Mouse (Mus musculus): ENCODE data around the gene Rpgrip1l.

The Rpgrip1l gene

GRCm38 (mm10) chr8:91329056-91329455 lies 16.0 kb upstream of the Rpgrip1l start:
- DNase-seq: no peak

GRCm38 (mm10) chr8:91327471-91328205 lies 14.6 kb upstream of the Rpgrip1l start:
- DNase-seq: no peak

GRCm38 (mm10) chr8:91326946-91327345 lies 13.9 kb upstream of the Rpgrip1l start:
- no peak for DNase-seq

GRCm38 (mm10) chr8:91326018-91326417 lies 13.0 kb upstream of the Rpgrip1l start:
- DNase-seq: no peak

GRCm38 (mm10) chr8:91324916-91325315 lies 11.9 kb upstream of the Rpgrip1l start:
- no peak for DNase-seq

GRCm38 (mm10) chr8:91324271-91324670 lies 11.2 kb upstream of the Rpgrip1l start:
- peak; percentile 50 to 63 for DNase-seq

- no peak for DNase-seq
These were observed 10.4 kb upstream of the Rpgrip1l start for GRCm38 (mm10) chr8:91323511-91323910.

- no peak for DNase-seq
These were observed 6.1 kb upstream of the Rpgrip1l start for GRCm38 (mm10) chr8:91318938-91319729.

GRCm38 (mm10) chr8:91317567-91318227 lies 4.6 kb upstream of the Rpgrip1l start:
- no peak for DNase-seq

GRCm38 (mm10) chr8:91312342-91312741 lies 720 bp downstream of the Rpgrip1l start:
- no peak for DNase-seq

- peak; percentile 28 to 36 for DNase-seq
These were observed 8.3 kb downstream of the Rpgrip1l start for GRCm38 (mm10) chr8:91304481-91305386.

- DNase-seq: no peak
These were observed 14.4 kb downstream of the Rpgrip1l start for GRCm38 (mm10) chr8:91298672-91299071.

GRCm38 (mm10) chr8:91295786-91296185 lies 17.3 kb downstream of the Rpgrip1l start:
- DNase-seq: no peak

GRCm38 (mm10) chr8:91290576-91290975 lies 22.5 kb downstream of the Rpgrip1l start:
- no peak for DNase-seq

GRCm38 (mm10) chr8:91286237-91286636 lies 26.8 kb downstream of the Rpgrip1l start:
- no peak for DNase-seq

- DNase-seq: no peak
These were observed 29.2 kb downstream of the Rpgrip1l start for GRCm38 (mm10) chr8:91283815-91284214.

- DNase-seq: no peak
These were observed 30.4 kb downstream of the Rpgrip1l start for GRCm38 (mm10) chr8:91282655-91283054.

- no peak for DNase-seq
These were observed 31.5 kb downstream of the Rpgrip1l start for GRCm38 (mm10) chr8:91281545-91281944.

GRCm38 (mm10) chr8:91280467-91281212 lies 32.4 kb downstream of the Rpgrip1l start:
- peak in 1 of 2 experiments; percentile 5 for DNase-seq

GRCm38 (mm10) chr8:91278060-91278459 lies 35.0 kb downstream of the Rpgrip1l start:
- DNase-seq: no peak

GRCm38 (mm10) chr8:91276337-91276736 lies 36.7 kb downstream of the Rpgrip1l start:
- peak; percentile 9 to 11 for DNase-seq

GRCm38 (mm10) chr8:91273493-91273892 lies 39.6 kb downstream of the Rpgrip1l start:
- DNase-seq: no peak

All from kidney, postnatal 4 days (tissue).